Mouse (Mus musculus): ENCODE results near the gene 9630041A04Rik. TPM values are rescaled to one million over a fixed set of nuclear protein-coding genes. Genes with fewer than 3 reads are reported as not detected.

The 9630041A04Rik gene
- polyA plus RNA-seq, 1 experiment: not detected

GRCm38 (mm10) chr9:101915082-101915481 lies 53.4 kb downstream of the 9630041A04Rik start:
- TF ChIP-seq GATA1 (IDR thresholded peaks at IDR 0.05; ENCODE audit: borderline replicate concordance, low read length) (no peak), FLI1 (IDR thresholded peaks at IDR 0.05; ENCODE audit: low read length) (no peak)
- Histone ChIP-seq H3K4me3 (replicated peaks) (no peak overlapping the region), H3K27me3 (replicated peaks) (peaks cover 7% of the 10 kb centered on the region), H3K4me1 (no peaks in the 10 kb centered on the region), H3K9me3 (peaks cover 12% of the 10 kb centered on the region), H3K36me3 (replicated peaks; ENCODE audit: low read length) (no peaks in the 10 kb centered on the region)

GRCm38 (mm10) chr9:101918771-101919170 lies 57.1 kb downstream of the 9630041A04Rik start:
- H3K4me1 ChIP-seq: no peaks in the 10 kb centered on the region
- H3K4me3 ChIP-seq (replicated peaks): no peak overlapping the region
- no peaks in the 10 kb centered on the region for H3K36me3 ChIP-seq (replicated peaks; ENCODE audit: low read length)
- peaks cover 12% of the 10 kb centered on the region for H3K27me3 ChIP-seq (replicated peaks)
- no peak for TF ChIP-seq GATA1 (IDR thresholded peaks at IDR 0.05; ENCODE audit: borderline replicate concordance, low read length)
- no peak for TF ChIP-seq FLI1 (IDR thresholded peaks at IDR 0.05; ENCODE audit: low read length)
- peaks cover 6% of the 10 kb centered on the region; the same call in 1 of the 2 replicates for H3K9me3 ChIP-seq

- H3K27me3 ChIP-seq (replicated peaks): peaks cover 12% of the 10 kb centered on the region
- no peaks in the 10 kb centered on the region for H3K36me3 ChIP-seq (replicated peaks; ENCODE audit: low read length)
- H3K9me3 ChIP-seq: peaks cover 5% of the 10 kb centered on the region; the same call in 1 of the 2 replicates
- TF ChIP-seq FLI1 (IDR thresholded peaks at IDR 0.05; ENCODE audit: low read length) (no peak), GATA1 (IDR thresholded peaks at IDR 0.05; ENCODE audit: borderline replicate concordance, low read length) (no peak)
- H3K4me1 ChIP-seq: no peaks in the 10 kb centered on the region
- H3K4me3 ChIP-seq (replicated peaks): no peak overlapping the region
Observed at GRCm38 (mm10) chr9:101919324-101919723, 57.7 kb downstream of the 9630041A04Rik start.

- Histone ChIP-seq H3K4me3 (replicated peaks) (no peak overlapping the region), H3K36me3 (replicated peaks; ENCODE audit: low read length) (no peaks in the 10 kb centered on the region), H3K4me1 (no peaks in the 10 kb centered on the region; the same call in 1 of the 2 replicates), H3K9me3 (no peaks in the 10 kb centered on the region), H3K27me3 (replicated peaks) (peaks cover 9% of the 10 kb centered on the region)
- TF ChIP-seq GATA1 (IDR thresholded peaks at IDR 0.05; ENCODE audit: borderline replicate concordance, low read length): no peak
Observed at GRCm38 (mm10) chr9:101922846-101923245, 61.2 kb downstream of the 9630041A04Rik start.

GRCm38 (mm10) chr9:101924829-101925228 lies 63.2 kb downstream of the 9630041A04Rik start:
- Histone ChIP-seq H3K9me3 (no peaks in the 10 kb centered on the region), H3K27me3 (replicated peaks) (peaks cover 10% of the 10 kb centered on the region), H3K4me3 (replicated peaks) (no peak overlapping the region)

GRCm38 (mm10) chr9:101933946-101934573 lies 72.4 kb downstream of the 9630041A04Rik start:
- H3K4me1 ChIP-seq: peaks cover 57% of the 10 kb centered on the region
- no peak for TF ChIP-seq GATA1 (IDR thresholded peaks at IDR 0.05; ENCODE audit: borderline replicate concordance, low read length)
- no peak for TF ChIP-seq FLI1 (IDR thresholded peaks at IDR 0.05; ENCODE audit: low read length)
- peaks cover 5% of the 10 kb centered on the region for H3K27me3 ChIP-seq (replicated peaks)
- no peak overlapping the region for H3K4me3 ChIP-seq (replicated peaks)
- H3K9me3 ChIP-seq: peaks cover 14% of the 10 kb centered on the region
- peaks cover 2% of the 10 kb centered on the region for H3K36me3 ChIP-seq (replicated peaks; ENCODE audit: low read length)

More at GRCm38 (mm10) chr9:101924829-101925228, 63.2 kb downstream of the 9630041A04Rik start:
- Histone ChIP-seq H3K4me1 (no peaks in the 10 kb centered on the region; the same call in 1 of the 2 replicates), H3K36me3 (replicated peaks; ENCODE audit: low read length) (no peaks in the 10 kb centered on the region)
- no peak for TF ChIP-seq GATA1 (IDR thresholded peaks at IDR 0.05; ENCODE audit: borderline replicate concordance, low read length)
- no peak for TF ChIP-seq FLI1 (IDR thresholded peaks at IDR 0.05; ENCODE audit: low read length)

- Histone ChIP-seq H3K9me3 (peaks cover 22% of the 10 kb centered on the region), H3K4me3 (replicated peaks) (no peak overlapping the region), H3K36me3 (replicated peaks; ENCODE audit: low read length) (peaks cover 8% of the 10 kb centered on the region), H3K27me3 (replicated peaks) (peaks cover 2% of the 10 kb centered on the region), H3K4me1 (peaks cover 65% of the 10 kb centered on the region)
- TF ChIP-seq FLI1 (IDR thresholded peaks at IDR 0.05; ENCODE audit: low read length): no peak
- TF ChIP-seq GATA1 (IDR thresholded peaks at IDR 0.05; ENCODE audit: borderline replicate concordance, low read length): no peak
Observed at GRCm38 (mm10) chr9:101934887-101935286, 73.2 kb downstream of the 9630041A04Rik start.

- Histone ChIP-seq H3K9me3 (peaks cover 16% of the 10 kb centered on the region), H3K4me3 (replicated peaks) (no peak overlapping the region), H3K4me1 (peaks cover 73% of the 10 kb centered on the region), H3K27me3 (replicated peaks) (peaks cover 2% of the 10 kb centered on the region), H3K36me3 (replicated peaks; ENCODE audit: low read length) (peaks cover 8% of the 10 kb centered on the region)
- no peak for TF ChIP-seq FLI1 (IDR thresholded peaks at IDR 0.05; ENCODE audit: low read length)
- TF ChIP-seq GATA1 (IDR thresholded peaks at IDR 0.05; ENCODE audit: borderline replicate concordance, low read length): no peak
Observed at GRCm38 (mm10) chr9:101938066-101938465, 76.4 kb downstream of the 9630041A04Rik start.

- no peak for TF ChIP-seq GATA1 (IDR thresholded peaks at IDR 0.05; ENCODE audit: borderline replicate concordance, low read length)
- no peak for TF ChIP-seq FLI1 (IDR thresholded peaks at IDR 0.05; ENCODE audit: low read length)
- Histone ChIP-seq H3K27me3 (replicated peaks) (peaks cover 2% of the 10 kb centered on the region), H3K4me1 (peaks cover 68% of the 10 kb centered on the region), H3K36me3 (replicated peaks; ENCODE audit: low read length) (peaks cover 8% of the 10 kb centered on the region), H3K9me3 (peaks cover 16% of the 10 kb centered on the region), H3K4me3 (replicated peaks) (no peak overlapping the region)
Observed at GRCm38 (mm10) chr9:101939006-101939405, 77.4 kb downstream of the 9630041A04Rik start.

- Histone ChIP-seq H3K27me3 (replicated peaks) (no peaks in the 10 kb centered on the region), H3K4me3 (replicated peaks) (no peak overlapping the region), H3K36me3 (replicated peaks; ENCODE audit: low read length) (peaks cover 8% of the 10 kb centered on the region), H3K4me1 (peaks cover 65% of the 10 kb centered on the region), H3K9me3 (peaks cover 16% of the 10 kb centered on the region)
- TF ChIP-seq GATA1 (IDR thresholded peaks at IDR 0.05; ENCODE audit: borderline replicate concordance, low read length) (no peak), FLI1 (IDR thresholded peaks at IDR 0.05; ENCODE audit: low read length) (no peak)
Observed at GRCm38 (mm10) chr9:101940182-101940581, 78.5 kb downstream of the 9630041A04Rik start.

All from megakaryocyte, embryonic 14.5 days (primary cell).